Mouse (Mus musculus): ENCODE measurements around the gene Smc4.
"Not testable (repeated sequence)": the region's sequence is repeated elsewhere in the genome, so short reads cannot be mapped to it uniquely, and the experiment has no call there.

Smc4 gene

DNA sequence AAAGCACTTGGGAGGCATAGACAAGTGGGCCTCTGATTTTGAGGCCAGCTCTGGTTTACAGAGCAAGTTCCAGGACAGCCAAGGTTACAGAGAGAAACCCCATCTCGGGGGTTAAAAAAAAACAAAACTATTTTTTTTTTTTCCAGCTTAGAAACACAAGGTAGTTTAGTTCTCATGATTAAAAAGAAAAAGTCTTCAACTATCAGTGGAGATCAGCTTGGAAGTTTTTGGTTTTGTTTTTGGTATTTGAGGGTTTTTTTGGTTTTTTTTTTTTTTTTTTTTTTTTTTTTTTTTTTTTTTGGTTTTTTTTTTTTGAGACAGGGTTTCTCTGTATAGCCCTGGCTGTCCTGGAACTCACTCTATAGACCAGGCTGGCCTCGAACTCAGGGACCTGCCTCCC lies 14.1 kb downstream of the Smc4 start:
- not testable (repeated sequence) for DNase-seq

DNA sequence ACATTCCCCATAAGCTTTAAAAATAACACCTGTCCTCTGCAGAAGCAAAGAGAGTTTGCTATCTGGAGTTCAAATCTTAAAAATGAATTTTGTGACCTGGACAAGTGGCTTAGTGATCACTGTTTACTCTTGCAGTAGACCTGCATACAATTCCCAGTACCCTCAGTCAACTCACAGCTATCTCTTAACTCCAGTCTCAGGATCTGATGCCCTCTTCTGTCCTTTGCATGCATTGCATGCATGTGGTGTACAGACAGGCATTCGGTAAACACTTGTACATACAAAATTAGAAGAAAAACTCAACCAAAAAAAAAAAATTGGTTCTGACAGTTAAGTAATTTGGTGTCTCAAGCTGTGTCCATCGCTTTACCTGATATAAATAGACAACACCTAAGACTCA lies 15.7 kb downstream of the Smc4 start:
- DNase-seq = no peak

DNA sequence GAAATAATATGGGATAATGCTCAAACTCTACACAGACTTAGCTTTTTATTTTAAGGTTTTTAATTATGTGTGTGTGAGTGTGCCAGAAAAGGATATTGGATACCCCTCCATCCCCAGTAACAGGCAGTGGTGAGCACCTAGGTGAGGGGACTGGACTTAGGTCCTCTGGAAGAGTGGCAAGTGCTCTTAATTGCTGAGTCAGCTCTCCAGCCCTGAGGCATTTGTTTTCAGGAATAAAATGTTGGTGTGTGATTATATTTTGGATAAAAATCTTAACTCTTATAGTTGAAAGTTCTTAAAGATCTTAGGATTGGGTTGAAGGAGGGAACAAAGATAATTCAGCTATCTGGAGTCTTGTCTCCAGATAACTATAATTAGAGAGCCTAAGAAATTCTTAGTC lies 16.2 kb downstream of the Smc4 start:
- no peak for DNase-seq

DNA sequence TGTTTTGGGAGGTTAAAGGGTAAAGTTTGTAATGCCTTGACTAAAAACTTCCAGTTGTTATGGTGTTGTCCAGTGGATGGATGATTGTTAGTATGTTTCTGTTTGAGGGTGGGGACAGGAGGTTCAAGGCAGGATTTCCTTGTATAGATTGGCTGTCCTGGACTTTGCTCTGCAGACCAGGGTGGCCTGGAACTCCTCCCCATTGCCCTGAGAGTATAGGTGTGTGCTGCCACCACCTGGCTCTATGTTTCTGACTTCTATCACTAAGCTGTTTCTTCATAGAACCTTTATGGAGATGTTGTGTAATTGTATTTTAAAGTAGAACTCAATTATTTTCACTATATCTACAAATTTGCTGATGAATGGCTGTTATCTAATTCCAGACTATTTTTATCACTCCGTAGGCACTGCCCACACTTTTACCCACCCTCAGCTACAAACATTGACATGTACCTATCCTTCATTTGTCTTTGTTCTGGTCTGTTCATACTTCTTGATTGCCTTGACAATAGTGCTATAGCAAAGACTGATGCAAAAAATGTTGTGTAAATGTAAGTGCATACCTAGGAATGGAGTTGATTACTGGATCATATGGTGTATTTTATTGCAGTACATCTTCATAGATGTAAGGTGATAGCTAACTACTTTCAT lies 21.7 kb downstream of the Smc4 start:
- DNase-seq = no peak

DNA sequence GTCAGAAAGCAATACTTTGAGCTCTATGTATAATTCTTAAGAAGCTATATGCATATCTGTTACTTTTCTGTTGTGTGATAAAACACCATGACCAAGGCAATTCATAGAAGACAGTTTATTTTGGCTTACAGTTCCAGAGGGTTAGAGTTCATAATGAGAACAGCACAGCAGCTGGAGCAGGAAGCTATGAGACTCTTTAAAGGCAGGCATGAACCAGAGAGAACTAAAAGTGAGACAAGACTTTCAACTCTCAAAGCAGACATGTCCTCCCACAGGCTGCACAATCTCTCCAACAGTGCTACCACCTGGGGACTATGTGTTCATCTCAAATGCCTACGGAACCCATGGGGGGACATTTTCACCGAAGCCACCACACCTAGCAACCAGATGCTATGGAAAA lies 35.6 kb downstream of the Smc4 start:
- DNase-seq = no peak

DNA sequence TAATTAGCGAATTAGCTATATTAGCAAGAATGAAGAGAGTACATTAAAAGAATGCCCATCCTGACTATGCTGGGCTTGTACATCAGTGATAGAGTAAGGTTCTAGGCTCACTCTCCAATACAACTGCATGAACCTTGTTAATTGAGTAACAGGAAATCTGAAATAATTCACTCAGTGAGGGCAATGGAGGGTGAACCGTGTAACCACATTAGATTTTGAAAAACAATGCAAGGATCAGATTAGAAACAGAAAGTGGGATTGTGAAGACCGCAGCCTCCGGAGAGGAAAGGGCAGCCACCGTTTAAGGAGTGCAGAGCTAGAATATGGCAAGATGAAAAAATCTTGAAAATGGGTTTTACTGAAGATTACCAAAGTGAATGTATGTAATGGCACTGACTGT lies 36.8 kb downstream of the Smc4 start:
- DNase-seq = no peak

DNA sequence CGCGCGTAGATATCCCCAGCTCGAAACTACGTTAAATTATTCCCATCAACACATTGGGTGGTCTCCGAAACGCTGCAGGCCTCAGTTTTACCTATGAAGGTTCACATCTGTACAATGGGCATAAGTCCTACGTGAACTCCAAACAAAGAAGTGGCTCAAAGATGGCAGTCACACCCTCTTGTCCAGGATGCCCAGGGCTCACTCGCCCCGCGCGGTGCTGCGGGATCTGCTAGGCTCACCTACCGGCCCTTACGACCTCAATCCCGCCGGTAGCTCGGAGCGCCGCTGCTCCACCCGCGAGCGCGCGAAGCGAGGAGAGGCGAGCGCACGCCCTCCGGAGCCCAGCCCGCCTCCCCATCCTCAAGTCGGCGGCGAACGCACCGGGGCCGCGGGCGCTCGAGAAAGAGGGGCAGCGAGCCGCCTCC lies 39.6 kb downstream of the Smc4 start:
- no peak for DNase-seq

DNA sequence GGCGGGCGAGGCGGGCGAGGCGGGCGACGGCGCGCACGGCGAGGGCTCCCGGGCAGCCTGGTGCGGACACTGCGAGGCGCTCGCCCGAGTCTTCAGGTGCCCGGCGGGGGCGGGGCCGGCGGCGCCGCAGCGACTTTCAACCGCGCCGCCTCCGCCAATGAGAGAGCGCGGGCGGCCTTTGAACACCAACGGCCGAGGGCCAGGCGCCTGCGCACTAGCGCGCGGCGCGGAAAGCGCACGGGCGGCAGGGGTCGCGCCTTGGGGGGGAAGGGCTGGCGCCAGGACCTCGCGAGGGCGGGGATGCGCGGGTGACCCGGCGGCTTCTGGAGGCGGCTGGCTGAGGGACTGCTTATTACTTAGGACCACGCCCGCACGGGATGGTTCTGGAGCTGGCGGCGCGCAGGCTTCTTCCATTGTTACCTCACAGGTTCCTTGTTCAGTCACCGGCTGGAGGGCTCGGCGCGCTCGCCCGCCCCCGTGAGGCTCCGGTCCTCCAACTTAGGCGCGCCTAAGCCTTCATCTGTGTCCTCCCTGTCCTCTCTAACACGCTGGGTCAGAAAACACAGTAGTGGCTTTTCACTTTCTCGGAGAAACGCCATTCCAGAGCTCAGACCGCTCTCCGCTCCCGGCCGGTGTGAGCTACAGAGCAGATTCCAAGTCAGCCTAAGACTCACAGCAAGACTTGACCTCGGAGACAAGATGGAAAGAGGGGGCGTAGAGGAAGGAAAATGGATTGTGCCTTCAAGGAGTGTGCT lies 40.3 kb downstream of the Smc4 start, which contains the start of gene Trim59:
Gene Trim59 (minus strand): TSS at position 111 of the 755 bp plus-strand sequence.
- DNase-seq = peak; percentile 88

DNA sequence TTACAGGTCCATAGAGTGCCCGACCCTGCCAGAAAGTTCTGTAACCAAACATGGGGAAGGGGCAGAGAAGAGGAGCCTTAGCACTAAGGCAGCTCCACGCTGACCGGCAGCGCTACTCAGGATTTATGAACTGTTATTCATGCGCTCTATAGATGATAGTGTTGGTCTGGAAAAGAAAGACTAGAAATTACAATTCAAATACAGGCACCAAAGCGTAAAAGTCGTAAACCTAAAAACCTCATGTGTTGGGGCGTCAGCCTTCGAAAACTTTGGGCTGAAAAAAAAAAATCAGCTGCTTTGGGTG lies 40.8 kb downstream of the Smc4 start:
- no peak for DNase-seq

DNA sequence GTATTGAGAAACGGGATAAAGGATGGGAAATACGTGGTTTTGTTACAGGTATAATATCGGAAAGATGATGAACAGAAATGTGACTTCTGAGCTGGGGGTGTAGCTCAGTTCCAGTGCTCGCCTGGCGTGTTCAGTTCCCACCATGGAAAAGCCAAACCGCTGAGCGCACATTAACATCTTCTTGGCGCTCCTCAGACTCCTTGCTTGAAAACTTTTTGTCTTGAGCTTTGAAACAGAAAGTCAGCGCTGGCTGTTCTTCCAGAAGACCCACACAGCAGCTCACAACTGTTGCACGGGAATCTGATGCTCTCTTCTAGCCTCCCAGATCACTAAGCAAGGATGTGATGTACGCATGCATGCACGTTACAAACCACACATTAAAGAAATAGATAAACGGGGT lies 41.2 kb downstream of the Smc4 start:
- DNase-seq = no peak

DNA sequence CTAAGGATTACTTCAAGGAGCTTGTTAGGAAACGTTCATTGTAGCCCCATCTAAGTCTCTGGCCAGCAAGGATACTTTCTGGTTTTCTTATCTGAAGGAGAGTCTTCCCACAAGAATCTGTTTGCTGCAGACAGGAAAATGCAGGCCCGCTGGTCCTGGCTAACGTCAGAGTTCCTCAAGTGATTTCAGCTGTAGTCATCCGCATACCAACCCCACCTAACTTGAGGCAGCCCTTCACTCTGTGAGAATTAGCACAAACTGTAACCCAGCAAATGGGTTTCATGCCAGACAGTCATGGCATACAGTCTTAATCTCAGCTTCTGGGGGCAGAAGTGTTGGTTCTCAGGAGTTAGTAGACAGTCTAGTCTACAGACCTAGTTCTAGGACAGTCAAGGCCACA lies 42.0 kb downstream of the Smc4 start:
- DNase-seq = no peak

DNA sequence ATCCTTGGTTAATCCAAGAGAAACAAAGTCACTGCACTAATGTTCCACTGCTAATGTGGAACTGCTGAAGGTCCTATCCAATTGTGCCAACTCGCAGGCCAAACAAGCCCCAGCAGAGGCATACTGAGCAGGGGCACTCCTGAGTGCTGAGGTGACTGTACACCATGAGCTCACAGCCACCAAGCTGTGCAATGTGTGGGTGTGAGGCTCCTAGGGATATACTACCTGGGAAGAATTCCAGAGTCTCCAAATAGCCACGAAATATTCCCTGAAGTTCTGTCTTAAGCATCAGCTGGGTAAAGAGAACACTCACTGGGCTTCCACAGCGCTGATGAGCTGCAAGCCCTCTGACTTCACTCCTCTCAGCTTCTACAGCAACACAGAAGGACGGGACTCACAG lies 43.1 kb downstream of the Smc4 start:
- no peak for DNase-seq

DNA sequence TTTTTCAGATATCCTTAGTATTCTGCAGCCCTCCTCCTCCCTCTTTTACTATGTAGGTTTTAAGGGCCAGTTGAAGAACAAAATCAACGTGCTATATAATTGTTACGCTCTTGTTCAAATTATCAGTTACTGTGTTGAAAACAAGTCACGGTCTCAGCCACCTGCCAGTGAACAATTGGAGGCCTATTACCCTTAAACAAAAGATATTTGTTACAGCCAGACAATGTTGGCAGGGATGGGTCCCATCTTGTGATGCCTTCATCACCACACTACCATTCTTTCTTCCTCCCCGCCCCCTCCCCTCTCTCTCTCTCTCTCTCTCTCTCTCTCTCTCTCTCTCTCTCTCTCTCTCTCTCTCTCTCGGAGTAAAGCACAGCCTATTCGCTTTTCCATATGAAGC lies 44.5 kb downstream of the Smc4 start:
- DNase-seq = no peak

DNA sequence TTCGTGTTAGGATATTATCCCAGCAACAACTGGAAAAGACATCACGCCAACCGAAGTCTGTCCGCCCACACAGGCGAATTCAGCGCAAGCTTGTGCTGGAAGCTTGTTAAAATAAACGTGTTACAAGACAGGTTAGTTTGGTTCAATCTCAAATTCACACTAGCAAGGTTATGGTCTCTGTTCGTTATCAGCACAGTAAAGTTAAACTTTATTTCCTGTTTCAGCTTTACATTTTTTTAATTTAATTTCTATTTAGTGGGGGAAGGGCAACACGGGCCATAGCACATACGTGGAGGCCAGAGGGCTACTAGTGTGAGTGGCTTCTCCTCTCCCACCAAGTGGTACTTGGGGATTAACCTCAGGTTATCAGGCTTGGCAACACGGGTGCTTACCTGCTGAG lies 47.4 kb downstream of the Smc4 start:
- no peak for DNase-seq

DNA sequence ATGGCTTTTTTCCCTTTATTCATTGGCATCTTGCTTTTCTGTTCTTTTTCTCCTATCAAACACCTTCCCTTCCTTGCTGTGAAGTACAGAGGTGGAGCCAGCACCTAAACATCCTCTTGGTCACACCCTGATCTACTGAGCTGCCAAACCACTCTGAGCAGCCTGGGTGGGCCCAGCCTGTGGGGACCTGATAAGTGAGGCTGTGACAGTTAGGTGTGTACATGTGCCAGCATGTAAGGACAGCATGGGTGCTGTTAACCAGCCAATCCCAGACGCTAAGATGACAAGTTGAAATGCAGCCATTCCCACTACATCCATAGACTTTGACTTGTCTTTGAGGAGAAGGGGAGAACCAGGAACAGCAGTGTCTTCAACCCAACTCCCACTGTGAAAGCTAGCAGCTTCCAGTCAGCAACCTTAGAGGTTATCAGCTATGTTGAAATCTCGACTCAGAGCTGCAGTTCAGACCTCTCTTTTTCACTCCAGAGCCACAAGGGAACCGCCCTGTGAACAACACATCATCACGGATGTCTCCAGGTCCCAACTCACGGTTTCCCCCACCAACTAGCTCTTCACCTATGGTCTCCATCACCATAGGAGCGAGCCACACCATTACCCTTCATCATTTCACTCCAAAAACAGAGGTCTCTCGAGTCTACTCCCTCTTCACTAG lies 50.4 kb downstream of the Smc4 start:
- no peak for DNase-seq

DNA sequence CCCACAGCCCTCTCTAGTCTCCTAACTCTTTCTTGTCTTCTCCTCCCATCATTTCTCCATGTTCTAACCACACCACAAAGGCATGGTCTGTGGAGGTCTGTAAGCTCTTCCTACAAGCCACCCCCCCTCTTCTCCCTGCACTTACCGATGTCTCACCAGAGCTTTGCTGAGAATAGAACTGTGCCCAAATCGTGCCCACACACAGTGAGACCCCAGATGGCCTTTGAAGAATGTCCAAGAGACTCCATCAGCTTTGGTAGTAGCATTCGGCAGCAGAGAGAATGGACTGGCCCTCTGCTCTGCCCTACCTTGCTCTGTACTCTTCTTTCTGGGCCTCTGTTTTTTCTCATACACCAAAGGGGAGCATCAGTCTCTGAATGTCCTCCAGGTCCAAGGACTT lies 51.3 kb downstream of the Smc4 start:
- no peak for DNase-seq

DNA sequence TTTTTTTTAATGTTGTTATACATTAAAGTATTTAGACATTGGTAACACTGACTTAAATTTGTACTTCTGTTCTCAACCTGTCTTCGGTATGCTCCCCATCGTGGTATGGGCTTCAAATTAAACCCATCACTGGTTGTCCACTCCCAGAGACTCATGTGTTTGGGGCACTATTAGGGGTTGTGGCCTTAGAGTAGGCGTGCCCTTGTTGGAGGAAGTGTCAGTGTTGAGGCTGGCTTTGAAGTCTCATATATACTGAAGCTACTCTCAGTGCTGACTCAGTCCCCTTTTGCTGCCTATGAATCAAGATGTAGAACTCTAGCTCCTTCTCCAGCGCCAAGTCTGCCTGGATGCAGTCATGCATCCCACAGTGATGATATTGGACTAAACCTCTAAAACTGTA lies 56.1 kb downstream of the Smc4 start:
- DNase-seq = no peak

DNA sequence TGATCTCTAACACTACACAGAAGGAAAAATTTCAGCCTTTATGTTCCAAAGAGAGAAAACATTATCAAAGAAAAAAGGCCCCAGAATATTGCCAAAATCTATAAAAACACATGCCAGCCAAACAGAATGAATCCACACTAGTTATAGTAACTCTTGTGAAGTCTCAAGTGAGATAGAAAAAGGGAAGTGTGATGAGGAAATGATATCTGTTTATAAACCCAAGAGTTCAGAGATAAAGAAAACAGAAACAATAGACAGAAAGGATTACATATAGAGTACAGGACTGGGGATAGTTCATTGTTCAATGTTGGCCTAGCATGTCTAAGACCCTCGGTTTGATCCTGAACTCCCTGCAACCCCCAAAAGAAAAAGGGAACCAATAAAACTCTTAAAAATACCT lies 58.2 kb downstream of the Smc4 start:
- DNase-seq = no peak

DNA sequence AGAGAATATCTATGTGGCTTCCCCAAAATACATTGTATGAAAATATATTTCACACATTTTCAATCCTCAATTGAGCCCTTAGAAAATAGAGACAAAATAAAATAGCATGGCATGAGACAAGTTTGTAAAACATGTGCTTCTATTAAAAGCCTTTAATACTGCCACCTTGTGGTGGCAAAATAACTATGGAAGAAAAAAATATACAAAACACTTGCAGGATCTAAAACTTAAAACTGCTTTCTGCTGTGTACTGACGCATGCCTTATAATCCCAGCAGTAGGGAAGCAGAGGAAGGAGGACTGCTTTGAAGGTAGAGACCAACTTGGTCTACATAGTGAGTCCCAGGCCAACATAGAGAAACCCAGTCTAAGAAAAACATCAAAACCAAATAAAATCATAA lies 59.5 kb downstream of the Smc4 start:
- no peak for DNase-seq

Data from cerebellum, adult 8-10 months (tissue).